Mouse (Mus musculus) spleen, adult 2 months (tissue): Measurements from ENCODE around the gene Fyttd1. TPM values are rescaled to one million over a fixed set of nuclear protein-coding genes. Genes with fewer than 3 reads are reported as not detected.
"Not testable (repeated sequence)": the region's sequence is repeated elsewhere in the genome, so short reads cannot be mapped to it uniquely, and the experiment has no call there.

Source experiments
- DNase-seq, 2 experiments: peaks; one replicate each; pipeline versions ENCODE4 v3.0.0 to v3.0.0-alpha.2; 2012 to 2021; ENCODE audit warnings: low spot score in 2 of 2, low read depth in 1 of 2
- H3K27ac ChIP-seq: fragments of 200-500 bp; 2 replicates; pipeline ENCODE4 v1.5.1; 2012; ENCODE audit warnings: low read length, inconsistent platforms; ENCODE audit not compliant: insufficient read depth
- H3K27me3 ChIP-seq: fragments of 200-500 bp; 2 replicates; pipeline ENCODE4 v1.6.1; 2012; ENCODE audit warnings: mild to moderate bottlenecking, moderate library complexity, low read length, inconsistent platforms; ENCODE audit not compliant: control insufficient read depth, insufficient read depth
- H3K36me3 ChIP-seq: fragments of 200-500 bp; 2 replicates; pipeline ENCODE4 v1.6.1; 2012; ENCODE audit warnings: mild to moderate bottlenecking, low read length, inconsistent platforms; ENCODE audit not compliant: control insufficient read depth, insufficient read depth
- H3K4me1 ChIP-seq: fragments of 200-500 bp; 2 replicates; pipeline ENCODE4 v1.6.1; 2011; ENCODE audit warnings: inconsistent platforms; ENCODE audit not compliant: control insufficient read depth, insufficient read depth, insufficient read length
- H3K4me3 ChIP-seq: fragments of 200-500 bp; 2 replicates; pipeline ENCODE4 v1.5.1; 2011; ENCODE audit warnings: mild to moderate bottlenecking, inconsistent platforms; ENCODE audit not compliant: insufficient read depth, insufficient read length; ENCODE audit errors: extremely low read depth
- CTCF ChIP-seq: fragments of 200-500 bp; IDR thresholded peaks from 2 replicates; pipeline ENCODE4 v1.5.1; 2011; ENCODE audit warnings: mild to moderate bottlenecking, inconsistent platforms; ENCODE audit not compliant: insufficient read depth, insufficient read length, insufficient replicate concordance; ENCODE audit errors: extremely low read depth
- POLR2A ChIP-seq: fragments of 200-500 bp; IDR thresholded peaks from 2 replicates; pipeline ENCODE4 v1.6.1; 2011; ENCODE audit warnings: low read depth, low read length, inconsistent platforms
- WGBS: fragments of 180-500 bp; shearing (Covaris S2); methylation state at CpG from one replicate; pipeline ENCODE4 v1.1.7; 2018; 5-methylcytosine and 5-hydroxymethylcytosine counted together
- polyA plus RNA-seq: library from polyadenylated mRNA; depleted of rRNA; stranded (reverse); fragments of >200 nt; gene quantifications from 2 replicates; pipeline ENCODE4 v1.2.3, GENCODE M21; 2012

Gene Fyttd1
- polyA plus RNA-seq, 1 experiment = 4.1 TPM

DNA sequence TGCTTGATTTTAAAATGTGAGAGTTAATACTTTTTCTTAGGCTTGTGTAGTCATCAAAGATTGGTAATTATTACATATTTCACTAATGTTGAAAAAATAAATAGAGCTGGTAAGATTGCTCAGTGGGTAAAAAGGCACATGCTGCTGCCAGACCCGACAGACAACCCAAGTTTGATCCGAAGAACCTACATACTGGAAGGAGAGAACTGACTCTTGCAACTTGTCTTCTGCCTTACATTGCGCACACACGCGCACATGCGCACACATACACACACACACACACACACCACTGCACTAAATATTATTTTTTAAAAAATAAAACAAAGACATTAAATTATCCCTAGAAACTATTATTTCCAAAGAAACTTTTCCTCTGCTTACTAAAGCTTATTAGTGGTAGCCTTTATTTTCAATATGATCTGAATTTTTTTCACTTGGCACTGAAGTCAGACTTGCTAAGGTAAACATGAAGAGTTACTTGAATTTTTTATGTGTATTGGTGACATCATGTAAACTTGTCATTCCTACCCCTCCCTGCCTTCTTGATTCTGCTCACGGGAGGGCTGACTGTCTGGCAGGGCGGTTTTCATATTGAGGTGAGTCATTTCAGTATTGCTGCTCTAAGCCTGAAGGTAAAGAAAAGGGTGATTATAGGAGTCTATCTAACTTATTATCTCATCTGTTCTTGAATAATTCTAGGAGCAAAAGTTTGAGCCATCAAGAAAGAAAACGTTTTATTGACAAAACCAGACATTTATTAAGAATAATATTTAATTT is 38.2 kb downstream of the Fyttd1 start:
- no peak for DNase-seq
- WGBS = 83% methylated on average over 9 of the region's 9 CpGs
- Histone ChIP-seq H3K27me3 (no peaks in the 10 kb centered on the region), H3K27ac (no peak overlapping the region), H3K4me3 (peak overlapping the region; percentile 14; the same call in 1 of the 2 replicates), H3K36me3 (no peaks in the 10 kb centered on the region), H3K4me1 (peaks cover 5% of the 10 kb centered on the region)
- no peak for TF ChIP-seq CTCF
- TF ChIP-seq POLR2A = no peak

DNA sequence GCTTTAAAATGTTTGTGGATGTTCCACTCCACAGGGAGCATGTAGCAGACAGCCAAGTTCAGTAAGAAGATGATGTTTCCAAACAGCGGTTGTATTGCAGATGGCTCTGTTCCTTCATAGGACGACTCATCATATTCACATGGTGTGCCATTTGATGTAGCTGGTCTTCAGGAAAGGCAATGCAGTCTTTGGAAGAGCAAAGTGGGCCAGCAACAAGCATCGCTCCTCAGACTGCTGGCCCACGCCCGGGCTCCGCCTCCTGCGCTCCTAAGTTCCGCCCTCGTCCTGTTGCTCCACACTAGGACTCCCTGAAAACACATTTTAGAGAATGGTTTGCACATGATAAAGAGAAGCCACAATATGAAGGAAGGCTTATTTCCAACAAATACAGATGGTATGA is 49.3 kb downstream of the Fyttd1 start:
- 95% methylated on average over 9 of the region's 9 CpGs for WGBS
- not testable (repeated sequence) for H3K36me3 ChIP-seq, DNase-seq, H3K4me3 ChIP-seq, H3K27ac ChIP-seq, H3K4me1 ChIP-seq, H3K27me3 ChIP-seq

DNA sequence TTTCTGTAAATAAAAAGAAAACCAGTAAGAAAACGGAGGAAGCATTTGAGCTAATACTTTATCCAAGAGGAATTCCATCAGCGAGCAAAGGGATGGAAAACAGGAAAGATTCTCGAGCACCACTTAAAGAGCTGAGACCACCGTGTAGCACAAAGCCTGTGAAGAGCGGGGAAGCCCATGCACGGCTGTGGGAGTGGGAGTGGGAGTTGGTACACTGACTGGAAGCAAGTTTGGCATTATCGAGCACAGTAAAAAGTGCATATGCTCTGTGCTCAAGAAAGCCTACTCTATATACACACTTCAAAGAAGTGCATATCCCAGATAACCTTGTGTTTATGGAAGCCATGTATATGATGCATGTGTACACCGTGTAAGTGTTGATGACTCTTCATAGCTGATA is 49.7 kb downstream of the Fyttd1 start:
- DNase-seq = no peak
- Histone ChIP-seq H3K27ac (no peak overlapping the region), H3K36me3 (0 out of 2 replicates have a peak, but pooled peaks cover 4% of the 10 kb centered on the region), H3K4me1 (no peaks in the 10 kb centered on the region), H3K4me3 (no peak overlapping the region), H3K27me3 (no peaks in the 10 kb centered on the region)
- no peak for TF ChIP-seq CTCF
- no peak for TF ChIP-seq POLR2A
- WGBS = 91% methylated on average over 8 of the region's 8 CpGs

DNA sequence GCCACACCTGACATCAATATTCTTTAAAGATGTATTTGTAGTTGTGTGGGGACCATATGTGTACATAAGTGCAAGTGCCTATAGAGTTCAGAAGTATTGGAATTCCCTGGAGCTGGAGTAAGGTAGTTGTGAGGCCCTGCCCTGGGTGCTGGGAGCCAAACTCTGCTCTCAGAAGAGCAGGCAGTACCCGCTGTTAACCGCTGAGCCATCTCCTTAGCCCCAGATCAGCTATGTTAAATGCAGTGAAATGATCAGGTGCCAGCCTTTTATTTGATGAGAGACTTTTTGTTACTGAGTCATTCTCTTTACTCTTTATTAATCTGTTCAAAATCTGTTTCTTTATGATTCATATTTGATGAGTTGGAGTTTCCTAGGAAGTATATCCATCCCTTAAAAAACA is 52.6 kb downstream of the Fyttd1 start:
- Histone ChIP-seq H3K4me1 (peaks cover 2% of the 10 kb centered on the region; the same call in 1 of the 2 replicates), H3K27me3 (no peaks in the 10 kb centered on the region), H3K27ac (no peak overlapping the region), H3K4me3 (no peak overlapping the region; the same call in 1 of the 2 replicates), H3K36me3 (0 out of 2 replicates have a peak, but pooled peaks cover 3% of the 10 kb centered on the region)
- TF ChIP-seq CTCF = no peak
- TF ChIP-seq POLR2A = no peak
- WGBS = 93% methylated on average over 2 of the region's 2 CpGs
- no peak for DNase-seq

DNA sequence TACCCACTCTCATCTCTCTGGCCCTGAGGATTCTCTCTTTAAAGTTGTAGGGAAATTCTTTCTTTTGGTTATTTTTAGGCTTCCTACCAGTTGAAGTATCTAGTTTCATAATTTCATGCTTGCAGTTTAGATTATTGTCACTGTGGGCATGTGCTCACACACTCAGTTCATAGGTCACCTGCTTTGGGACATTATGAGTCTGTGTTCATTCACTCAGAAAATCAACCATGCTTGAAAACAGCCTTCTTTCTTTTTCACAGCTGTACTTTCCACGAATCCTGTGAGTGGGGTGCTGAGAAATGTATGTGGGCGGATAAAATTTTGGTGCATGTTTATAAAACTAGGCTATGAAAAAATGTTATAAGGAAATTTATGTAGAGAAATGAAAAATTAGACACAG is 57.2 kb downstream of the Fyttd1 start:
- H3K4me1 ChIP-seq = peaks cover 2% of the 10 kb centered on the region; the same call in 1 of the 2 replicates
- no peak overlapping the region for H3K4me3 ChIP-seq
- TF ChIP-seq POLR2A (no peak), CTCF (no peak)
- no peaks in the 10 kb centered on the region for H3K27me3 ChIP-seq
- no peak for DNase-seq
- no peaks in the 10 kb centered on the region for H3K36me3 ChIP-seq
- WGBS = 55% methylated on average over 2 of the region's 2 CpGs
- no peak overlapping the region for H3K27ac ChIP-seq

DNA sequence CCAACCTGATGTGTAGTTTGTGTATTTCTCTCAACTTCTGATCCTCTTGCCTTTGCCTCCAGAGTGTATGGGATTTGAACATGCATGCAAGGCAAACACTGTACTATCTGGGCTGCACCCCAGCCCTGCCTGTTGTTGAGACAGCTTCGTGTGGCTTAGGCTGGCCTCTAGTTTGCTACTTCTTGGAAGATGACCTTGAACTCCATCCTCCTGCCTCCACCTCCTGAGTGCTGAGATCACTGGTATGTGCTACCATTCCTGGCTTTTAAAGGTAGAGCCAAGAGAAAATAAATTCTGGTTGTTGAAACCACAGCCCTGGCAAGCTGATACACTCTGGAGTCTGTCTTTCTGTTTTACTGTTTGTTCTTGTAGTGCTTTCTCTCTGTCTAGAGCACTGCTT is 57.8 kb downstream of the Fyttd1 start:
- DNase-seq = no peak
- Histone ChIP-seq H3K27ac (no peak overlapping the region), H3K27me3 (no peaks in the 10 kb centered on the region), H3K4me1 (peaks cover 2% of the 10 kb centered on the region; the same call in 1 of the 2 replicates), H3K4me3 (no peak overlapping the region), H3K36me3 (no peaks in the 10 kb centered on the region)
- WGBS = 79% methylated on average over 1 of the region's 1 CpGs
- TF ChIP-seq POLR2A (no peak), CTCF (no peak)

DNA sequence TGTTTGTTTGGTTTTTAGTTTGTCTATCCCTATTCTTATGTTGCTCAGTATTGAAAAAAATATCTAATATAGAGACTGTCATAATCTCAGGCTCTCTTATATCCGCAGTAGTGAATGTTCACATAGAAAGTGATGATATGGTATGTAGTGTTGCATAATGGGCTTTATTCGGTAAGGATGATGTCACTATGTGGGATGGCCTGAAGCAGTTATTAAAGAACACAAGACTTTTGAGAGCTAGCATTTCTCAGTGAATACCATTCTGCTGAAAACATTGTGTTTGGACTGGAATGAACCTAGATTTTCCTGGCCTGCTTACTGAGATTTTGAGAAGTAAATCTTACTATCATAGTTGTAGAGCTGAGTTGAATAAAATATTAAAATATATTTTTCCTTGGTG is 60.1 kb downstream of the Fyttd1 start:
- DNase-seq = no peak
- Histone ChIP-seq H3K36me3 (no peaks in the 10 kb centered on the region), H3K4me1 (peaks cover 2% of the 10 kb centered on the region; the same call in 1 of the 2 replicates), H3K4me3 (no peak overlapping the region), H3K27me3 (no peaks in the 10 kb centered on the region), H3K27ac (no peak overlapping the region)
- TF ChIP-seq CTCF = no peak
- no peak for TF ChIP-seq POLR2A
- 91% methylated on average over 2 of the region's 2 CpGs for WGBS

DNA sequence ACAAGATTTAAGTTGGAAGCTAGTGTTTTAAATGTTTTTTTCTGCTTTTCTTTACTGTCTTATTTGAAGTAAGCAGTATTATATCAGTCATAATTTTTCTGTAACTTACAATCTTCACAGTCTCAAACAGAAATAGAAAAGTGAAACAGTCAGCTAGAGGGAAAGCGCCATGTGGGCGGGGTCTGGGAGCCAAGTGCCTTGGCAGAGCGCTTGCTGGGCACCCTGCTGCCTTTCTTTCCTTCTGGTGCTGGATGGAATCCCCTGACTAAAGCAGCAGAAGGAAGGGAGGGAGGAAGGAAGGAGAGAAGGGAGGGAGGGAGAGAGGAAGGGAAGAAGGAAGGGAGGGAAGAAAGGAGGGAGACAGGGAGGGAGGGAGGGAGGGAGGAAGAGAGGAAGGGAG is 62.0 kb downstream of the Fyttd1 start:
- H3K36me3 ChIP-seq, H3K27me3 ChIP-seq, H3K4me1 ChIP-seq, H3K27ac ChIP-seq, H3K4me3 ChIP-seq, DNase-seq: not testable (repeated sequence)
- 77% methylated on average over 3 of the region's 3 CpGs for whole genome bisulfite sequencing

DNA sequence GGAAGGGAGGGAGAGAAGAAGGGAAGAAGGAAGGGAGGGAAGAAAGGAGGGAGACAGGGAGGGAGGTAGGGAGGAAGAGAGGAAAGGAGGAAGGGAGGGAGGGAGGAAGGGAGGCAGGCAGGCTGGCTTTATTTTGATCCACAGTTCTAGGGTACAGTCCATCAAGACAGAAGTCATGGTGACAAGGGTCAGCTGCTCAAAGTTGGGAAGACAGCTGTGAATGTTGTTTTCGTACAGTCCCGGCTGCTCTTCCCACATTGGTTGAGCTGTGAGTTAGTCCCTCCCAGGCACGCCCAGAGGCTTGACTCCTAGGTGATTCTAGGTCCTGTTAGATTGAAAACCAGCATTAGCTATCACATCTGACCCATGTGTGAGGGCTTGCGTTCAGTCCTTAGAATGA is 62.4 kb downstream of the Fyttd1 start:
- not testable (repeated sequence) for H3K27ac ChIP-seq, H3K36me3 ChIP-seq, DNase-seq, H3K4me3 ChIP-seq, H3K27me3 ChIP-seq, H3K4me1 ChIP-seq
- WGBS = 96% methylated on average over 4 of the region's 4 CpGs

DNA sequence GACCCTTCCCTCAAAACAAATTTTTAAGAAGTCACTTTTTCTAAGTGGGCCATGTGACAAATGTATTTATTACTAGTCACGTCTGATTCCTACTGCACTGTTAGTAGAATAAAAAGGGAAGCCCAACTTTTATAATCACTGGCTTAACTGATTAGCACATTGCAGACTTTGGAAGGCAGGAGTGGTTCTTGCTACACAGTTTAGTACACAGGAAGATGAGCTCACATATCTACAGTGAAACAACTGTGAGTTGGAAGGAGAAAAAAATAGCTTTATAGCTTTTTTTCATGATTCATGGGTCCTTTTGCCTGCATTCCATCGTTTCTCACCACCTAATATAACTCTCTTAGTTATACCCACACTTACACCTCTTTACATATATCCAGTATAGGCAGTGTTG is 63.9 kb downstream of the Fyttd1 start:
- DNase-seq, H3K4me3 ChIP-seq, H3K27me3 ChIP-seq, H3K36me3 ChIP-seq, H3K27ac ChIP-seq, H3K4me1 ChIP-seq: not testable (repeated sequence)
- 86% methylated on average over 2 of the region's 2 CpGs for WGBS
